Mouse (Mus musculus): ENCODE results near the gene Apip.
A peak's percentile ranks its signal among the peaks of the same experiment; 100 is the strongest.

Apip gene

GRCm38 (mm10) chr2:103106172-103106571 lies 32.7 kb downstream of the Apip start:
- DNase-seq, result no peak

GRCm38 (mm10) chr2:103111669-103112068 lies 38.2 kb downstream of the Apip start:
- DNase-seq, result peak in 1 of 2 experiments; percentile 28

GRCm38 (mm10) chr2:103117212-103117611 lies 43.7 kb downstream of the Apip start:
- DNase-seq, result no peak

- no peak for DNase-seq
Measured at GRCm38 (mm10) chr2:103118324-103119196, 45.1 kb downstream of the Apip start.

GRCm38 (mm10) chr2:103119197-103119854 lies 45.9 kb downstream of the Apip start:
- no peak for DNase-seq

- DNase-seq, result peak in 1 of 2 experiments; percentile 13
Measured at GRCm38 (mm10) chr2:103129676-103130075, 56.2 kb downstream of the Apip start.

GRCm38 (mm10) chr2:103131145-103131544 lies 57.7 kb downstream of the Apip start:
- DNase-seq, result no peak

- DNase-seq, result peak; percentile 77 to 87
Measured at GRCm38 (mm10) chr2:103138529-103139265, 65.2 kb downstream of the Apip start.
